Mouse (Mus musculus): Measurements from ENCODE around the gene Ptger1. TPM values are rescaled to one million over a fixed set of nuclear protein-coding genes. Genes with fewer than 3 reads are reported as not detected.

Ptger1 gene
- polyA plus RNA-seq, 1 experiment from 2014 or later: 9.8 TPM

- DNase-seq (ENCODE audit: low spot score): no peak
- Histone ChIP-seq H3K9ac (ENCODE audit: low read depth, low read length) (no peak overlapping the region), H3K27me3 (ENCODE audit: insufficient read depth, low read length) (no peaks in the 10 kb centered on the region), H3K4me2 (ENCODE audit: low read length) (no peak overlapping the region), H3K4me3 (replicated peaks; ENCODE audit: low read depth, low read length) (no peak overlapping the region), H3K4me1 (replicated peaks; ENCODE audit: insufficient read depth, low read length) (no peaks in the 10 kb centered on the region), H3K36me3 (ENCODE audit: insufficient read depth, low read length) (no peaks in the 10 kb centered on the region), H3K27ac (no peak overlapping the region), H3K9me3 (replicated peaks; ENCODE audit: low read length) (0 out of 2 replicates have a peak, but pooled peaks cover 4% of the 10 kb centered on the region)
- 64% methylated on average over 5 of the region's 5 CpGs for WGBS
- TF ChIP-seq CTCF (IDR thresholded peaks at IDR 0.05; ENCODE audit: low read depth): no peak
- no peak for ATAC-seq (replicated peaks; ENCODE audit: low FRiP score, low read depth)
Observed at GRCm38 (mm10) chr8:83639649-83640048, 26.8 kb upstream of the Ptger1 start.

GRCm38 (mm10) chr8:83647511-83647910 is 19.0 kb upstream of the Ptger1 start:
- DNase-seq (ENCODE audit: low spot score) (no peak), ATAC-seq (replicated peaks; ENCODE audit: low FRiP score, low read depth) (no peak)
- H3K4me2 ChIP-seq (ENCODE audit: low read length): no peak overlapping the region
- H3K27ac ChIP-seq: no peak overlapping the region
- TF ChIP-seq CTCF (IDR thresholded peaks at IDR 0.05; ENCODE audit: low read depth): no peak
- H3K9me3 ChIP-seq (replicated peaks; ENCODE audit: low read length): no peaks in the 10 kb centered on the region
- no peaks in the 10 kb centered on the region for H3K4me1 ChIP-seq (replicated peaks; ENCODE audit: insufficient read depth, low read length)
- no peak overlapping the region for H3K9ac ChIP-seq (ENCODE audit: low read depth, low read length)
- H3K27me3 ChIP-seq (ENCODE audit: insufficient read depth, low read length): no peaks in the 10 kb centered on the region
- H3K36me3 ChIP-seq (ENCODE audit: insufficient read depth, low read length): no peaks in the 10 kb centered on the region
- 95% methylated on average over 11 of the region's 11 CpGs for WGBS
- H3K4me3 ChIP-seq (replicated peaks; ENCODE audit: low read depth, low read length): no peak overlapping the region

GRCm38 (mm10) chr8:83648031-83648430 is 18.4 kb upstream of the Ptger1 start:
- 94% methylated on average over 4 of the region's 4 CpGs for WGBS
- Histone ChIP-seq H3K36me3 (ENCODE audit: insufficient read depth, low read length) (no peaks in the 10 kb centered on the region), H3K9me3 (replicated peaks; ENCODE audit: low read length) (no peaks in the 10 kb centered on the region), H3K27me3 (ENCODE audit: insufficient read depth, low read length) (no peaks in the 10 kb centered on the region), H3K9ac (ENCODE audit: low read depth, low read length) (no peak overlapping the region), H3K4me3 (replicated peaks; ENCODE audit: low read depth, low read length) (no peak overlapping the region), H3K27ac (no peak overlapping the region), H3K4me2 (ENCODE audit: low read length) (no peak overlapping the region), H3K4me1 (replicated peaks; ENCODE audit: insufficient read depth, low read length) (no peaks in the 10 kb centered on the region)
- no peak for ATAC-seq (replicated peaks; ENCODE audit: low FRiP score, low read depth)
- no peak for TF ChIP-seq CTCF (IDR thresholded peaks at IDR 0.05; ENCODE audit: low read depth)
- DNase-seq (ENCODE audit: low spot score): no peak

GRCm38 (mm10) chr8:83649699-83650098 is 16.8 kb upstream of the Ptger1 start:
- no peaks in the 10 kb centered on the region for H3K27me3 ChIP-seq (ENCODE audit: insufficient read depth, low read length)
- no peak for ATAC-seq (replicated peaks; ENCODE audit: low FRiP score, low read depth)
- no peak overlapping the region for H3K9ac ChIP-seq (ENCODE audit: low read depth, low read length)
- no peak overlapping the region for H3K27ac ChIP-seq
- no peak overlapping the region for H3K4me2 ChIP-seq (ENCODE audit: low read length)
- no peak for DNase-seq (ENCODE audit: low spot score)
- no peaks in the 10 kb centered on the region for H3K36me3 ChIP-seq (ENCODE audit: insufficient read depth, low read length)
- no peak overlapping the region for H3K4me3 ChIP-seq (replicated peaks; ENCODE audit: low read depth, low read length)
- TF ChIP-seq CTCF (IDR thresholded peaks at IDR 0.05; ENCODE audit: low read depth): no peak
- H3K4me1 ChIP-seq (replicated peaks; ENCODE audit: insufficient read depth, low read length): peaks cover 10% of the 10 kb centered on the region; the same call in 1 of the 2 replicates
- no peaks in the 10 kb centered on the region for H3K9me3 ChIP-seq (replicated peaks; ENCODE audit: low read length)
- 88% methylated on average over 6 of the region's 6 CpGs for WGBS

GRCm38 (mm10) chr8:83652030-83652743 is 14.3 kb upstream of the Ptger1 start, which contains the start of gene Gipc1:
Gipc1 (plus strand) TSS chr8:83652677.
- Histone ChIP-seq H3K4me3 (replicated peaks; ENCODE audit: low read depth, low read length) (peak within 1 kb of the TSS; percentile 96), H3K4me2 (ENCODE audit: low read length) (peak within 1 kb of the TSS; percentile 78), H3K9ac (ENCODE audit: low read depth, low read length) (peak within 1 kb of the TSS; percentile 92), H3K9me3 (replicated peaks; ENCODE audit: low read length) (no peaks in the 10 kb centered on the region), H3K4me1 (replicated peaks; ENCODE audit: insufficient read depth, low read length) (peaks cover 10% of the 10 kb centered on the region; the same call in 1 of the 2 replicates), H3K27ac (peak within 1 kb of the TSS; percentile 90), H3K27me3 (ENCODE audit: insufficient read depth, low read length) (no peaks in the 10 kb centered on the region), H3K36me3 (ENCODE audit: insufficient read depth, low read length) (no peaks in the 10 kb centered on the region)
- DNase-seq (ENCODE audit: low spot score) (peak; percentile 98), ATAC-seq (replicated peaks; ENCODE audit: low FRiP score, low read depth) (peak; percentile 97)
- WGBS: 5% methylated on average over 46 of the region's 50 CpGs
- no peak for TF ChIP-seq CTCF (IDR thresholded peaks at IDR 0.05; ENCODE audit: low read depth)

GRCm38 (mm10) chr8:83652744-83653661 is 13.5 kb upstream of the Ptger1 start:
- H3K4me1 ChIP-seq (replicated peaks; ENCODE audit: insufficient read depth, low read length): peaks cover 10% of the 10 kb centered on the region; the same call in 1 of the 2 replicates
- peak overlapping the region; percentile 92 for H3K9ac ChIP-seq (ENCODE audit: low read depth, low read length)
- DNase-seq (ENCODE audit: low spot score): peak; percentile 61
- peak overlapping the region; percentile 96 for H3K4me3 ChIP-seq (replicated peaks; ENCODE audit: low read depth, low read length)
- H3K36me3 ChIP-seq (ENCODE audit: insufficient read depth, low read length): no peaks in the 10 kb centered on the region
- peak overlapping the region; percentile 78 for H3K4me2 ChIP-seq (ENCODE audit: low read length)
- TF ChIP-seq CTCF (IDR thresholded peaks at IDR 0.05; ENCODE audit: low read depth): no peak
- peak overlapping the region; percentile 90 for H3K27ac ChIP-seq
- H3K9me3 ChIP-seq (replicated peaks; ENCODE audit: low read length): no peaks in the 10 kb centered on the region
- no peaks in the 10 kb centered on the region for H3K27me3 ChIP-seq (ENCODE audit: insufficient read depth, low read length)
- WGBS: 1% methylated on average over 46 of the region's 46 CpGs
- ATAC-seq (replicated peaks; ENCODE audit: low FRiP score, low read depth): peak; percentile 23; the same call in 1 of the 2 replicates
